Mouse (Mus musculus) stomach, embryonic 16.5 days (tissue): ENCODE measurements around the gene Pde3a. TPM values are rescaled to one million over a fixed set of nuclear protein-coding genes. Genes with fewer than 3 reads are reported as not detected.

Source experiments
- ATAC-seq: fragments of 200-750 bp; cut with Nextera tagmentation; 2 replicates; pipeline ENCODE4 v1.8.0; 2017; ENCODE audit warnings: moderate number of reproducible peaks, moderate TSS enrichment; ENCODE audit not compliant: insufficient read depth, low FRiP score
- H3K27ac ChIP-seq: fragments of 300-500 bp; sonication (generic); 2 replicates; pipeline ENCODE4 v1.5.1; 2014; ENCODE audit warnings: low read length
- H3K27me3 ChIP-seq: fragments of 300-500 bp; sonication (generic); 2 replicates; pipeline ENCODE4 v1.6.1; 2014; ENCODE audit warnings: low read length, control low read depth, mixed read lengths; ENCODE audit not compliant: control insufficient read depth, insufficient read depth
- H3K36me3 ChIP-seq: fragments of 300-500 bp; sonication (generic); 2 replicates; pipeline ENCODE4 v1.6.1; 2014; ENCODE audit warnings: low read length; ENCODE audit not compliant: control insufficient read depth, insufficient read depth
- H3K4me1 ChIP-seq: fragments of 300-500 bp; sonication (generic); 2 replicates; pipeline ENCODE4 v1.6.1; 2014; ENCODE audit warnings: low read length, control low read depth, mixed read lengths; ENCODE audit not compliant: control insufficient read depth, insufficient read depth
- H3K4me2 ChIP-seq: fragments of 300-500 bp; sonication (generic); 2 replicates; pipeline ENCODE4 v1.6.1; 2014; ENCODE audit warnings: low read depth, low read length, mixed read lengths
- H3K4me3 ChIP-seq: fragments of 300-500 bp; sonication (generic); replicated peaks from 2 replicates; pipeline ENCODE4 v1.5.1; 2014; ENCODE audit warnings: mild to moderate bottlenecking, low read length
- H3K9ac ChIP-seq: fragments of 300-500 bp; sonication (generic); 2 replicates; pipeline ENCODE4 v1.6.1; 2014; ENCODE audit warnings: low read length
- H3K9me3 ChIP-seq: fragments of 300-500 bp; sonication (generic); replicated peaks from 2 replicates; pipeline ENCODE4 v1.6.1; 2016; ENCODE audit warnings: low read length, control low read depth; ENCODE audit not compliant: control insufficient read depth
- WGBS: fragments of 180-500 bp; shearing (Covaris S2); extraction: QIAGEN DNeasy Blood & Tissue Kit; methylation state at CpG from one replicate; pipeline ENCODE4 v1.1.7; 2014; 5-methylcytosine and 5-hydroxymethylcytosine counted together
- polyA plus RNA-seq: library from polyadenylated mRNA; unstranded; fragments of >200 nt; fragmentation: Nextera tagmentation; extraction: Ambion mirVana; gene quantifications from 2 replicates; pipeline ENCODE4 v1.2.1, GENCODE M21; 2015

Pde3a gene
- polyA plus RNA-seq, 1 experiment from 2014 or later: 9.6 TPM

GRCm38 (mm10) chr6:141381473-141381872 lies 132.4 kb downstream of the Pde3a start:
- H3K27me3 ChIP-seq: no peaks in the 10 kb centered on the region
- H3K36me3 ChIP-seq: no peaks in the 10 kb centered on the region
- H3K9me3 ChIP-seq: no peaks in the 10 kb centered on the region
- 20% methylated on average over 8 of the region's 8 CpGs for WGBS
- peak overlapping the region; percentile 40 for H3K4me2 ChIP-seq
- peak overlapping the region; percentile 66 for H3K27ac ChIP-seq
- ATAC-seq: peak; percentile 78
- H3K4me1 ChIP-seq: peaks cover 16% of the 10 kb centered on the region
- peak overlapping the region; percentile 23; the same call in 1 of the 2 replicates for H3K9ac ChIP-seq
- H3K4me3 ChIP-seq: peak overlapping the region; percentile 16; the same call in 1 of the 2 replicates

GRCm38 (mm10) chr6:141381881-141382370 lies 132.9 kb downstream of the Pde3a start:
- Histone ChIP-seq H3K4me3 (no peak overlapping the region), H3K27me3 (no peaks in the 10 kb centered on the region), H3K9ac (no peak overlapping the region), H3K4me1 (peaks cover 16% of the 10 kb centered on the region), H3K27ac (peak overlapping the region; percentile 66), H3K9me3 (no peaks in the 10 kb centered on the region), H3K36me3 (no peaks in the 10 kb centered on the region), H3K4me2 (peak overlapping the region; percentile 40; the same call in 1 of the 2 replicates)
- ATAC-seq: no peak
- 69% methylated on average over 4 of the region's 4 CpGs for WGBS

GRCm38 (mm10) chr6:141388104-141388503 lies 139.0 kb downstream of the Pde3a start:
- WGBS: 46% methylated on average over 5 of the region's 5 CpGs
- Histone ChIP-seq H3K9me3 (no peaks in the 10 kb centered on the region), H3K36me3 (no peaks in the 10 kb centered on the region), H3K4me1 (no peaks in the 10 kb centered on the region), H3K27me3 (no peaks in the 10 kb centered on the region), H3K4me3 (no peak overlapping the region), H3K4me2 (no peak overlapping the region), H3K27ac (no peak overlapping the region), H3K9ac (no peak overlapping the region)
- ATAC-seq: no peak

GRCm38 (mm10) chr6:141395926-141396325 lies 146.9 kb downstream of the Pde3a start:
- Histone ChIP-seq H3K27me3 (no peaks in the 10 kb centered on the region), H3K9ac (no peak overlapping the region), H3K4me1 (peaks cover 11% of the 10 kb centered on the region; the same call in 1 of the 2 replicates), H3K4me2 (no peak overlapping the region), H3K4me3 (no peak overlapping the region), H3K36me3 (no peaks in the 10 kb centered on the region), H3K27ac (no peak overlapping the region), H3K9me3 (no peaks in the 10 kb centered on the region)
- no peak for ATAC-seq
- WGBS: 42% methylated on average over 3 of the region's 3 CpGs

- no peak for ATAC-seq
- Histone ChIP-seq H3K36me3 (no peaks in the 10 kb centered on the region), H3K4me3 (no peak overlapping the region), H3K4me2 (0 out of 2 replicates have a peak overlapping the region, but pooled peaks have one; percentile 4), H3K9ac (no peak overlapping the region), H3K4me1 (peaks cover 11% of the 10 kb centered on the region; the same call in 1 of the 2 replicates), H3K27ac (no peak overlapping the region), H3K27me3 (no peaks in the 10 kb centered on the region), H3K9me3 (no peaks in the 10 kb centered on the region)
- 31% methylated on average over 4 of the region's 4 CpGs for WGBS
Observed at GRCm38 (mm10) chr6:141399411-141399810, 150.3 kb downstream of the Pde3a start.

GRCm38 (mm10) chr6:141403943-141404342 lies 154.9 kb downstream of the Pde3a start:
- no peaks in the 10 kb centered on the region for H3K36me3 ChIP-seq
- no peak overlapping the region for H3K27ac ChIP-seq
- H3K4me2 ChIP-seq: no peak overlapping the region
- no peak overlapping the region for H3K4me3 ChIP-seq
- 68% methylated on average over 2 of the region's 2 CpGs for WGBS
- no peak overlapping the region for H3K9ac ChIP-seq
- no peaks in the 10 kb centered on the region for H3K9me3 ChIP-seq
- H3K4me1 ChIP-seq: peaks cover 6% of the 10 kb centered on the region; the same call in 1 of the 2 replicates
- H3K27me3 ChIP-seq: no peaks in the 10 kb centered on the region
- no peak for ATAC-seq

- H3K4me1 ChIP-seq: peaks cover 3% of the 10 kb centered on the region; the same call in 1 of the 2 replicates
- no peaks in the 10 kb centered on the region for H3K9me3 ChIP-seq
- H3K36me3 ChIP-seq: no peaks in the 10 kb centered on the region
- H3K9ac ChIP-seq: no peak overlapping the region
- ATAC-seq: no peak
- H3K4me2 ChIP-seq: no peak overlapping the region
- H3K27me3 ChIP-seq: no peaks in the 10 kb centered on the region
- no peak overlapping the region for H3K27ac ChIP-seq
- no peak overlapping the region for H3K4me3 ChIP-seq
- WGBS: 66% methylated on average over 7 of the region's 7 CpGs
Observed at GRCm38 (mm10) chr6:141404649-141405048, 155.6 kb downstream of the Pde3a start.

- H3K4me1 ChIP-seq: peaks cover 3% of the 10 kb centered on the region; the same call in 1 of the 2 replicates
- 65% methylated on average over 5 of the region's 5 CpGs for WGBS
Observed at GRCm38 (mm10) chr6:141405496-141405895, 156.4 kb downstream of the Pde3a start.

GRCm38 (mm10) chr6:141408758-141409157 lies 159.7 kb downstream of the Pde3a start:
- Histone ChIP-seq H3K9me3 (no peaks in the 10 kb centered on the region), H3K4me1 (peaks cover 6% of the 10 kb centered on the region; the same call in 1 of the 2 replicates), H3K4me2 (no peak overlapping the region), H3K4me3 (no peak overlapping the region), H3K27me3 (no peaks in the 10 kb centered on the region), H3K27ac (no peak overlapping the region), H3K9ac (no peak overlapping the region), H3K36me3 (no peaks in the 10 kb centered on the region)
- no peak for ATAC-seq
- WGBS: 84% methylated on average over 4 of the region's 4 CpGs

More at GRCm38 (mm10) chr6:141405496-141405895, 156.4 kb downstream of the Pde3a start:
- Histone ChIP-seq H3K9me3 (no peaks in the 10 kb centered on the region), H3K4me2 (no peak overlapping the region), H3K36me3 (no peaks in the 10 kb centered on the region), H3K4me3 (no peak overlapping the region), H3K27me3 (no peaks in the 10 kb centered on the region), H3K27ac (no peak overlapping the region), H3K9ac (no peak overlapping the region)
- no peak for ATAC-seq
